Mouse (Mus musculus) stomach, embryonic 15.5 days (tissue): ENCODE data around the gene Kansl1. TPM values are rescaled to one million over a fixed set of nuclear protein-coding genes. Genes with fewer than 3 reads are reported as not detected.

ENCODE experiments used
- ATAC-seq: fragments of 200-750 bp; cut with Nextera tagmentation; 2 replicates; pipeline ENCODE4 v1.8.0; 2017; ENCODE audit warnings: low read depth, moderate number of reproducible peaks, moderate TSS enrichment; ENCODE audit not compliant: insufficient read depth, low FRiP score
- H3K27ac ChIP-seq: fragments of 300-500 bp; sonication (generic); 2 replicates; pipeline ENCODE4 v1.5.1; 2015; ENCODE audit warnings: mild to moderate bottlenecking, inconsistent platforms
- H3K27me3 ChIP-seq: fragments of 300-500 bp; sonication (generic); replicated peaks from 2 replicates; pipeline ENCODE4 v1.6.1; 2015; ENCODE audit warnings: inconsistent platforms
- H3K36me3 ChIP-seq: fragments of 300-500 bp; sonication (generic); 2 replicates; pipeline ENCODE4 v1.6.1; 2015; ENCODE audit warnings: inconsistent platforms
- H3K4me1 ChIP-seq: fragments of 300-500 bp; sonication (generic); 2 replicates; pipeline ENCODE4 v1.6.1; 2015; ENCODE audit warnings: inconsistent platforms
- H3K4me2 ChIP-seq: fragments of 300-500 bp; sonication (generic); 2 replicates; pipeline ENCODE4 v1.6.1; 2015; ENCODE audit warnings: mild to moderate bottlenecking, inconsistent platforms
- H3K4me3 ChIP-seq: fragments of 300-500 bp; sonication (generic); replicated peaks from 2 replicates; pipeline ENCODE4 v1.5.1; 2015; ENCODE audit warnings: inconsistent platforms
- H3K9ac ChIP-seq: fragments of 300-500 bp; sonication (generic); 2 replicates; pipeline ENCODE4 v1.6.1; 2015; ENCODE audit warnings: inconsistent platforms
- H3K9me3 ChIP-seq: fragments of 300-500 bp; sonication (generic); 2 replicates; pipeline ENCODE4 v1.6.1; 2016; ENCODE audit warnings: inconsistent platforms
- WGBS: fragments of 180-500 bp; shearing (Covaris S2); methylation state at CpG from one replicate; pipeline ENCODE4 v1.1.7; 2015; 5-methylcytosine and 5-hydroxymethylcytosine counted together
- polyA plus RNA-seq: library from polyadenylated mRNA; unstranded; fragments of >200 nt; fragmentation: Nextera tagmentation; extraction: Ambion mirVana; gene quantifications from 2 replicates; pipeline ENCODE4 v1.2.1, GENCODE M21; 2015

Kansl1 gene
- polyA plus RNA-seq, 1 experiment from 2014 or later, result 16.6 TPM

GRCm38 (mm10) chr11:104334115-104334514 is 134.5 kb downstream of the Kansl1 start:
- H3K36me3 ChIP-seq, result peaks cover 54% of the 10 kb centered on the region
- no peak for ATAC-seq
- no peaks in the 10 kb centered on the region for H3K27me3 ChIP-seq
- 72% methylated on average over 5 of the region's 5 CpGs for WGBS
- no peak overlapping the region for H3K4me3 ChIP-seq
- H3K4me2 ChIP-seq, result no peak overlapping the region
- H3K27ac ChIP-seq, result no peak overlapping the region
- H3K4me1 ChIP-seq, result no peaks in the 10 kb centered on the region
- no peaks in the 10 kb centered on the region for H3K9me3 ChIP-seq
- no peak overlapping the region for H3K9ac ChIP-seq

GRCm38 (mm10) chr11:104332105-104332504 is 136.6 kb downstream of the Kansl1 start:
- no peak overlapping the region for H3K4me2 ChIP-seq
- peaks cover 45% of the 10 kb centered on the region for H3K36me3 ChIP-seq
- H3K9me3 ChIP-seq, result no peaks in the 10 kb centered on the region
- 85% methylated on average over 5 of the region's 5 CpGs for WGBS
- ATAC-seq, result no peak
- no peak overlapping the region for H3K27ac ChIP-seq
- H3K9ac ChIP-seq, result no peak overlapping the region
- no peak overlapping the region for H3K4me3 ChIP-seq
- H3K4me1 ChIP-seq, result no peaks in the 10 kb centered on the region
- H3K27me3 ChIP-seq, result no peaks in the 10 kb centered on the region

- 86% methylated on average over 3 of the region's 3 CpGs for WGBS
- no peak for ATAC-seq
Measured at GRCm38 (mm10) chr11:104331208-104331607, 137.5 kb downstream of the Kansl1 start.

GRCm38 (mm10) chr11:104330151-104330550 is 138.5 kb downstream of the Kansl1 start:
- H3K36me3 ChIP-seq, result peaks cover 30% of the 10 kb centered on the region
- no peaks in the 10 kb centered on the region for H3K4me1 ChIP-seq
- no peaks in the 10 kb centered on the region for H3K9me3 ChIP-seq
- no peak overlapping the region for H3K4me2 ChIP-seq
- no peak overlapping the region for H3K9ac ChIP-seq
- no peak for ATAC-seq
- 77% methylated on average over 4 of the region's 4 CpGs for WGBS
- H3K27ac ChIP-seq, result no peak overlapping the region
- H3K4me3 ChIP-seq, result no peak overlapping the region
- no peaks in the 10 kb centered on the region for H3K27me3 ChIP-seq

More at GRCm38 (mm10) chr11:104331208-104331607, 137.5 kb downstream of the Kansl1 start:
- H3K4me2 ChIP-seq, result no peak overlapping the region
- peaks cover 40% of the 10 kb centered on the region for H3K36me3 ChIP-seq
- H3K27ac ChIP-seq, result no peak overlapping the region
- no peaks in the 10 kb centered on the region for H3K9me3 ChIP-seq
- H3K4me3 ChIP-seq, result no peak overlapping the region
- no peak overlapping the region for H3K9ac ChIP-seq
- no peaks in the 10 kb centered on the region for H3K27me3 ChIP-seq
- H3K4me1 ChIP-seq, result no peaks in the 10 kb centered on the region

GRCm38 (mm10) chr11:104329185-104329926 is 139.3 kb downstream of the Kansl1 start:
- H3K36me3 ChIP-seq, result peaks cover 22% of the 10 kb centered on the region
- no peak overlapping the region for H3K4me2 ChIP-seq
- H3K27ac ChIP-seq, result no peak overlapping the region
- 79% methylated on average over 11 of the region's 11 CpGs for WGBS
- no peaks in the 10 kb centered on the region for H3K9me3 ChIP-seq
- H3K4me3 ChIP-seq, result no peak overlapping the region
- no peak for ATAC-seq
- no peak overlapping the region for H3K9ac ChIP-seq
- H3K4me1 ChIP-seq, result no peaks in the 10 kb centered on the region
- H3K27me3 ChIP-seq, result no peaks in the 10 kb centered on the region

- Histone ChIP-seq H3K9ac (no peak overlapping the region), H3K9me3 (no peaks in the 10 kb centered on the region), H3K4me3 (no peak overlapping the region), H3K27me3 (no peaks in the 10 kb centered on the region), H3K4me1 (no peaks in the 10 kb centered on the region), H3K27ac (no peak overlapping the region), H3K36me3 (peaks cover 12% of the 10 kb centered on the region), H3K4me2 (no peak overlapping the region)
- ATAC-seq, result no peak
- 80% methylated on average over 6 of the region's 6 CpGs for WGBS
Measured at GRCm38 (mm10) chr11:104327946-104328345, 140.7 kb downstream of the Kansl1 start.

GRCm38 (mm10) chr11:104327462-104327861 is 141.2 kb downstream of the Kansl1 start:
- Histone ChIP-seq H3K4me2 (no peak overlapping the region), H3K27me3 (no peaks in the 10 kb centered on the region), H3K9me3 (no peaks in the 10 kb centered on the region), H3K4me3 (no peak overlapping the region), H3K9ac (no peak overlapping the region), H3K27ac (no peak overlapping the region), H3K4me1 (no peaks in the 10 kb centered on the region), H3K36me3 (peaks cover 7% of the 10 kb centered on the region)
- WGBS, result 97% methylated on average over 1 of the region's 1 CpGs
- no peak for ATAC-seq

- Histone ChIP-seq H3K27me3 (no peaks in the 10 kb centered on the region), H3K4me3 (no peak overlapping the region), H3K4me2 (no peak overlapping the region), H3K9ac (no peak overlapping the region), H3K36me3 (no peaks in the 10 kb centered on the region), H3K27ac (no peak overlapping the region), H3K9me3 (no peaks in the 10 kb centered on the region), H3K4me1 (peaks cover under 1% of the 10 kb centered on the region; the same call in 1 of the 2 replicates)
- 43% methylated on average over 4 of the region's 4 CpGs for WGBS
- ATAC-seq, result no peak
Measured at GRCm38 (mm10) chr11:104322142-104322541, 146.5 kb downstream of the Kansl1 start.

- no peaks in the 10 kb centered on the region for H3K9me3 ChIP-seq
- H3K4me3 ChIP-seq, result no peak overlapping the region
- no peak overlapping the region for H3K4me2 ChIP-seq
- WGBS, result 45% methylated on average over 5 of the region's 5 CpGs
- ATAC-seq, result no peak
- H3K27me3 ChIP-seq, result no peaks in the 10 kb centered on the region
- H3K4me1 ChIP-seq, result peaks cover 4% of the 10 kb centered on the region; the same call in 1 of the 2 replicates
- H3K36me3 ChIP-seq, result no peaks in the 10 kb centered on the region
- no peak overlapping the region for H3K27ac ChIP-seq
- H3K9ac ChIP-seq, result no peak overlapping the region
Measured at GRCm38 (mm10) chr11:104320511-104320910, 148.2 kb downstream of the Kansl1 start.

GRCm38 (mm10) chr11:104318940-104319781 is 149.5 kb downstream of the Kansl1 start:
- H3K27me3 ChIP-seq, result no peaks in the 10 kb centered on the region
- peak overlapping the region; percentile 44 for H3K9ac ChIP-seq
- peaks cover 4% of the 10 kb centered on the region; the same call in 1 of the 2 replicates for H3K4me1 ChIP-seq
- peak overlapping the region; percentile 85 for H3K4me2 ChIP-seq
- H3K36me3 ChIP-seq, result no peaks in the 10 kb centered on the region
- H3K4me3 ChIP-seq, result peak overlapping the region; percentile 44
- H3K27ac ChIP-seq, result peak overlapping the region; percentile 59; the same call in 1 of the 2 replicates
- peak; percentile 47 for ATAC-seq
- H3K9me3 ChIP-seq, result no peaks in the 10 kb centered on the region
- WGBS, result 3% methylated on average over 24 of the region's 24 CpGs

GRCm38 (mm10) chr11:104317631-104318030 is 151.0 kb downstream of the Kansl1 start:
- no peak for ATAC-seq
- no peak overlapping the region for H3K9ac ChIP-seq
- 77% methylated on average over 3 of the region's 3 CpGs for WGBS
- H3K27ac ChIP-seq, result no peak overlapping the region
- no peaks in the 10 kb centered on the region for H3K9me3 ChIP-seq
- H3K36me3 ChIP-seq, result no peaks in the 10 kb centered on the region
- H3K4me2 ChIP-seq, result no peak overlapping the region
- H3K4me1 ChIP-seq, result peaks cover 4% of the 10 kb centered on the region; the same call in 1 of the 2 replicates
- no peak overlapping the region for H3K4me3 ChIP-seq
- H3K27me3 ChIP-seq, result no peaks in the 10 kb centered on the region
